Mouse (Mus musculus): ENCODE results near the gene Cd83. TPM values are rescaled to one million over a fixed set of nuclear protein-coding genes. Genes with fewer than 3 reads are reported as not detected.

Gene Cd83
- 366 to 428 TPM (median 406 TPM) in 4 replicates for total RNA-seq (2023)

DNA sequence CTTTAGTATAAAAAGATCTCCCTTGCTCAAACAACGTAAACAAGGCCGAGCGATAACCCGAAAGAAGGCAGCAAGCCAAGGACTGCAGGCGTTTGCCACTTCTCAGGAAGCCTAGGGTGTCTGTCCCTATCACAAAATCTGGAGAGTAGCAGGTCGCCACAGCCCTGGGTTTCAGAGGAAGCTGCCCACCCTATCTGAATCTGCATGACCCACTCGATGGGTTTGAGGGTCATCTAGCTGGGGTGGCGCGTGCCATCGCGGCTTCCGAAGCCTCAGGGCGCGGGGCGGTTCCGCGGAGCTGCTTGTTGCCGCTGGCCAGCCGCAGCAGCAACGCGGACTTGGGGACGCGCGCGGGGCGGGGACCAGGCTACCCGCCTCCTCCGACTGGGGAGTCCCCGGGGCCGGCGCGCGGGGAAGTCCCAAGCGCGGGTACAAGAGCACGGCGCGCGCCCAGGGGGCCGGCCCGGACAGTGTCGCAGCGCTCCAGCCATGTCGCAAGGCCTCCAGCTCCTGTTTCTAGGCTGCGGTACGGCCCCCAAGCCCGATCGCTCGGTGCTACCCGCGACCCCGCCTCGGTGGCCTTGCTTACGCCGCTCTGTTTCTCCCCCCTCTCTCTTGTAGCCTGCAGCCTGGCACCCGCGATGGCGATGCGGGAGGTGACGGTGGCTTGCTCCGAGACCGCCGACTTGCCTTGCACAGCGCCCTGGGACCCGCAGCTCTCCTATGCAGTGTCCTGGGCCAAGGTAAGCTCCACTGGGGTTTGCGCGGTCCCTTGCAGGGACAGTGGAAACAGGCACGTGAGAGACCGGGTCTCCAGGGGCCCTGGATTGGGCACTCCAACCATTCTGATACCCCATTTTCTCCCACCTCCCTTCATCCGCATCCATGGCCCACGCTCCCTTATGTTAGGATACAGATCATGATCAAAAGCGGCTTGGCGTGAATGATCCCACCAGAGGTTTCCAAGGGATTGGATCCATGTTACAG is at the start of gene Cd83:
Gene Cd83 (plus strand): TSS at position 51 of the 987 bp plus-strand sequence.

Other genes with a start within 250 kb of the Cd83 start
- 31.3 to 33.9 TPM (median 33.2 TPM) in 4 replicates for gene Mcur1, start 224.6 kb upstream of the Cd83 start, total RNA-seq (2023)
- gene Rnf182, start 169.1 kb upstream of the Cd83 start, total RNA-seq (2023), result not detected in 4 replicates

Data from B cell, adult 62 days (primary cell).